25 mouse cellular contexts compared by ENCODE assay signal in the genomic region with DNA sequence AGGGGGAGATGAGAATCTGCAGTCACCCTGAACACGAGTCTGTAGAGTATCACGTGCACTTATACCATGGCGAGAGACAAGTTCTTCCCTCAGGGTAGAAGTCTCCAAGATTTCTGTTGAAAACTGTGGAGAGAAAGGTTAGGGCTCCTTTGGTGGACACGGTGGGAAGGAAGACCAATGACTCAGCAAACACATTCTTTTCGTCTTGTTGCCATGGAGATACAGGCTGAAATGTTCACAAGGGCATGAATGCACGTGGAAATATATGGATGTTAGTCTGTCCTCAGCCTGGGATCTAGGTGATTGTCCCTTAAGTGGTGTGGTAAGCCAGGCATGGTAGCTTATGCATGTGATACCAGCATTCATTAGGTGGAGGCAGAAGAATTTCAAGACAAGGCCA. TPM values are rescaled to one million over a fixed set of nuclear protein-coding genes. Genes with fewer than 3 reads are reported as not detected.
"Had no signal": no experiment of that assay in that cellular context is flagged by ENCODE, and none has a peak within 500 bp of the region (broad histone marks: within the 10 kb centered on the region; RNA-seq: fewer than 3 reads in every experiment).

No protein-coding gene starts in this region.

- H3K9me3 ChIP-seq: liver, embryonic 15.5 days; midbrain, embryonic 10.5 days; midbrain, embryonic 12.5 days; midbrain, embryonic 15.5 days; neural tube, embryonic 12.5 days had no signal

- H3K4me3 ChIP-seq: liver, embryonic 15.5 days; midbrain, embryonic 10.5 days; midbrain, embryonic 12.5 days; midbrain, embryonic 15.5 days; neural tube, embryonic 12.5 days had no signal

- H3K4me2 ChIP-seq: liver, embryonic 15.5 days; lung, embryonic 14.5 days; midbrain, embryonic 12.5 days; midbrain, embryonic 15.5 days; neural tube, embryonic 12.5 days had no signal

- H3K36me3 ChIP-seq: liver, embryonic 15.5 days; midbrain, embryonic 10.5 days; midbrain, embryonic 12.5 days; midbrain, embryonic 15.5 days; neural tube, embryonic 12.5 days had no signal

- H3K27me3 ChIP-seq: liver, embryonic 15.5 days; midbrain, embryonic 12.5 days; midbrain, embryonic 15.5 days; neural tube, embryonic 12.5 days had no signal

- DNase-seq: lung, adult 18-20 months; lung, embryonic 14.5 days; lung, postnatal 10 days; lung, postnatal 4 days; right cerebral cortex, postnatal 14 days; thymus, adult 2 months; thymus, postnatal 25 days; thymus, postnatal 4 days had no signal

- H3K27ac ChIP-seq: liver, embryonic 15.5 days; midbrain, embryonic 10.5 days; midbrain, embryonic 12.5 days; midbrain, embryonic 15.5 days; neural tube, embryonic 12.5 days had no signal

- H3K9ac ChIP-seq: liver, embryonic 15.5 days; lung, embryonic 14.5 days; midbrain, embryonic 12.5 days; midbrain, embryonic 15.5 days; neural tube, embryonic 12.5 days had no signal

- H3K4me1 ChIP-seq: liver, embryonic 15.5 days; midbrain, embryonic 12.5 days; midbrain, embryonic 15.5 days; neural tube, embryonic 12.5 days had no signal

- ATAC-seq: midbrain, embryonic 15.5 days had no signal

RNA-seq across cellular contexts. Expression of a gene that starts 13.0 kb away (rescaled TPM):
- total RNA-seq: megakaryocyte, adult 5-6 weeks; megakaryocyte-erythroid progenitor cell, adult 5-6 weeks; midbrain, postnatal 0 days; monocyte, adult 5-6 weeks; neutrophil, adult 5-6 weeks had no signal
- polyA plus RNA-seq: liver, embryonic 15.5 days; urinary bladder, adult 2 months had no signal

RNA-seq across cellular contexts. Expression of a gene that starts 30.2 kb away (rescaled TPM):
- total RNA-seq: megakaryocyte, adult 5-6 weeks; megakaryocyte-erythroid progenitor cell, adult 5-6 weeks; midbrain, postnatal 0 days; monocyte, adult 5-6 weeks; neutrophil, adult 5-6 weeks had no signal
- polyA plus RNA-seq: liver, embryonic 15.5 days; lung, embryonic 14.5 days; lung, embryonic 16.5 days; midbrain, embryonic 10.5 days; midbrain, embryonic 12.5 days; midbrain, embryonic 15.5 days; midbrain, postnatal 0 days; neural tube, embryonic 12.5 days; neural tube, embryonic 14.5 days; spleen, adult 2 months; stomach, embryonic 14.5 days; stomach, embryonic 16.5 days; testis, adult 2 months; thymus, adult 2 months; urinary bladder, adult 2 months had no signal

RNA-seq across cellular contexts. Expression of a gene that starts 41.3 kb away (rescaled TPM):
- total RNA-seq: megakaryocyte, adult 5-6 weeks; megakaryocyte-erythroid progenitor cell, adult 5-6 weeks; midbrain, postnatal 0 days; monocyte, adult 5-6 weeks; neutrophil, adult 5-6 weeks had no signal
- polyA plus RNA-seq: liver, embryonic 15.5 days; lung, embryonic 14.5 days; lung, embryonic 16.5 days; midbrain, embryonic 10.5 days; midbrain, embryonic 12.5 days; midbrain, embryonic 15.5 days; midbrain, postnatal 0 days; neural tube, embryonic 12.5 days; neural tube, embryonic 14.5 days; spleen, adult 2 months; stomach, embryonic 14.5 days; stomach, embryonic 16.5 days; testis, adult 2 months; thymus, adult 2 months; urinary bladder, adult 2 months had no signal

RNA-seq across cellular contexts. Expression of a gene that starts 54.5 kb away (rescaled TPM):
- total RNA-seq: megakaryocyte, adult 5-6 weeks; megakaryocyte-erythroid progenitor cell, adult 5-6 weeks; midbrain, postnatal 0 days; neutrophil, adult 5-6 weeks had no signal
- polyA plus RNA-seq: liver, embryonic 15.5 days; lung, embryonic 14.5 days; lung, embryonic 16.5 days; midbrain, embryonic 10.5 days; midbrain, embryonic 12.5 days; midbrain, embryonic 15.5 days; midbrain, postnatal 0 days; neural tube, embryonic 12.5 days; neural tube, embryonic 14.5 days; spleen, adult 2 months; stomach, embryonic 14.5 days; stomach, embryonic 16.5 days; testis, adult 2 months; thymus, adult 2 months; urinary bladder, adult 2 months had no signal
